Mouse (Mus musculus) heart, postnatal 14 days (tissue): ENCODE measurements around the gene Trio. TPM values are rescaled to one million over a fixed set of nuclear protein-coding genes. Genes with fewer than 3 reads are reported as not detected.
A peak's percentile ranks its signal among the peaks of the same experiment; 100 is the strongest.

ENCODE experiments used
- DNase-seq, 2 experiments: peaks; one replicate each; pipeline ENCODE4 v3.0.0; 2021 to 2022
- intact Hi-C: fragments of 180-260 bp; cut with DNase I; formaldehyde crosslinking; loops from one replicate; pipeline ENCODE4 v1.15.1; 2025
- long read RNA-seq, 2 experiments: library from polyadenylated mRNA; stranded (forward); transcript quantifications; one replicate each; pipeline ENCODE4 v2.0.0; 2021
- total RNA-seq, 2 experiments: library from RNA; stranded (reverse); gene quantifications; 2 replicates each; pipeline ENCODE4 v1.2.3; 2021

Gene Trio
- total RNA-seq = 10 to 100 TPM; 59.0 to 60.3 TPM
- long read RNA-seq, experiment 1, partial matches to known transcripts = 3 of 8 reads
- long read RNA-seq, experiment 1, other reads (novel, unspliced or antisense) = 5 of 8 reads
- long read RNA-seq, experiment 2, partial matches to known transcripts = 5 of 7 reads
- long read RNA-seq, experiment 2, other reads (novel, unspliced or antisense) = 2 of 7 reads

GRCm38 (mm10) chr15:28025447-28026166 is at the start of gene Trio:
Trio (minus strand) TSS chr15:28025848.
- intact Hi-C loops = loop anchor here (1.0 to 10.0 kb wide), 3 partner anchors 103 to 241 kb away; no protein-coding TSS in a partner anchor
- DNase-seq = peak; percentile 98 to 99

- no peak for DNase-seq
- intact Hi-C loops = no loop called here
Observed at GRCm38 (mm10) chr15:28074416-28074970, 48.8 kb upstream of the Trio start.

DNA sequence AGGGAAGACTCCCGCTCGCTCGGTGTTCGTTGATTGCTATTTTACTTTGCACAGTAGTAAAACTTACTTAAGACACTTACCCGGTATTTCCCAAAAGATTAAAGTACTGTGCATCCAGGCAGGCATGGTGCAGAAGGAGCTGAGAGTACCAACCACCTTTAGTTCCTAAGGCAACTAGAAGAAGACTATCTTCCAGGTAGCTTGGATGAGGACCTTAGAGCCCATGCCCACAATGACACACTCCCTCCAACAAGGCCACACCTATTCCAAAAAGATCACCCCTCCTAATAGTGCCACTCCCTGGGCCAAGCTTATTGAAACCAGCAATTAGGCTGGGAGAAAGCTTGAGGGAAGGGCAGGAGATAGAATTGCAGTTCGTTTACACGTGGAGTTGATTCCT is 46.0 kb upstream of the Trio start:
- no peak for DNase-seq
- intact Hi-C loops = no loop called here

DNA sequence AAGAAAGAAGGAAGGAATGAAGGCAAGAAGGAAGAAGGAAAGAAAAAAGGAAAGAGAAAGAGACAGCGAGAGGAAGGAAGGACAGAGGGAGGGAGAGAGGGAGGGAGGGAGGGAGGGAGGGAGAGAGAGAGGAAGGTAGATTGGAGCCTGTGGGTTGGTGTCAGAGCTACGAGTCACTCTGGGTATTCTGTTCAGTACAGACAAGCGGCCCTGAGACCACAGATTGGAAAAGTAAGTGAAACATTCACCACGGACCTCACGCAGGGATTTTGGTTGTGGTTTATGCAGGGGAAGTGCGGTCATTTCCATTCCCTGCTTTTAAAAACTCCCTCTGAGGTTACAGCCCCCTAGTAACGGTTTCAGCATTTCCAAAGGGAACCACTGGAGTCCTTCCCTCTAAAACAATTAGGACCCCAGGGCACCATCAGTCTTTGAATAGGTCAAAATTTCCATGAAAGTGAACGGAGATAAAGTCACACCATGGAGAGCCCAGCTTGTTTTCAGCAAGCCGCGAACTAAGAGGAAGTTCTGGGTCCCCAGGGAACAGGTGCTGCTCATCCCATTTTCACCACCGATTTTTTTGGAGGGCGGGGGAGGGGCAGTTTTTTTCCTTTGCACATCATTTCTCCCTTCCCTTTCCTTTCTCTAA is 45.2 kb upstream of the Trio start:
- DNase-seq = no peak
- intact Hi-C loops = no loop called here

- intact Hi-C loops = no loop called here
- no peak for DNase-seq
Observed at GRCm38 (mm10) chr15:28070221-28070620, 44.6 kb upstream of the Trio start.

DNA sequence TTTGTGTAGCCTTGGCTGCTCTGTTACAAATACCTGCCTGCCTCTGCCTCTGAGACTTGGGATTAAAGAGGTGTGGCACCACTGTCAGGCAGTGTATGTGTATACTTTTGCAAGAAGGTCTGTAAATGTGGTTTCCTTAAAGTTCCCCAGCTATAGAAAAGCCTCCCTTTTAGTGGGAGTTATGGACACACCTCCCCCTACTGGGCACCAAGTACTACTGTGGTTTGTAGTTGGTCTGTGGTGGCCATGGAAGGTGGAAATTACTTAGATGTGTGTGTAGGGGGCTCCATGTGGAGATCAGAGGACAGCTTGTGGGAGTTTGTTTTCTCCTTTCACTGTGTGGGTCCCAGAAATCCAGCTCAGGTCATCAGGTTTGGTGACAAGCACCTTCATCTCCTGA is 41.7 kb upstream of the Trio start:
- DNase-seq = peak in 1 of 2 experiments; percentile 13
- intact Hi-C loops = loop anchor here (5.0 kb wide), 1 partner anchor 145 kb away; no protein-coding TSS in a partner anchor

DNA sequence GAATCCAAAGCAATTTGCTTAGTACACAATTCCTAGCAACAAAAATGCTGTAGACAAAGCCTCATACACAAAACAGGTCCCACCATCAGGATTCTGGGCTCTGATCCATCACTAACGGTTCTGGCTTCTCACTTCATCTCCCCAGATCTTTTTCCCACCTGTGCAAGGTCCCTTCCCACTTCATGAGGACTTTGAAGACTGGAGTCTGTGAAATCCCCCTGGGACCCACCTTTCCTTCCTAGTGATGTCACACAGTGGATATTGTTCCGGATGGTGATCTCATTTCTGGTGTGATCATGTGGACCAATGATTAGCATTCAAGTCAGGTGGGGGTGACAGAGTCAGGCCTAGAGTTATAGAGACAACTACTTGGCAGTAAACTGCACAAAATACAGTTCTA is 40.8 kb upstream of the Trio start:
- intact Hi-C loops = loop anchor here (5.0 kb wide), 1 partner anchor 144 kb away; no protein-coding TSS in a partner anchor
- DNase-seq = peak in 1 of 2 experiments; percentile 18

- intact Hi-C loops = loop anchor here (5.0 kb wide), 1 partner anchor 143 kb away; no protein-coding TSS in a partner anchor
- DNase-seq = no peak
Observed at GRCm38 (mm10) chr15:28065572-28065971, 39.9 kb upstream of the Trio start.

- no peak for DNase-seq
- intact Hi-C loops = loop anchor here (5.0 kb wide), 1 partner anchor 142 kb away; no protein-coding TSS in a partner anchor
Observed at GRCm38 (mm10) chr15:28064733-28065088, 39.1 kb upstream of the Trio start.

DNA sequence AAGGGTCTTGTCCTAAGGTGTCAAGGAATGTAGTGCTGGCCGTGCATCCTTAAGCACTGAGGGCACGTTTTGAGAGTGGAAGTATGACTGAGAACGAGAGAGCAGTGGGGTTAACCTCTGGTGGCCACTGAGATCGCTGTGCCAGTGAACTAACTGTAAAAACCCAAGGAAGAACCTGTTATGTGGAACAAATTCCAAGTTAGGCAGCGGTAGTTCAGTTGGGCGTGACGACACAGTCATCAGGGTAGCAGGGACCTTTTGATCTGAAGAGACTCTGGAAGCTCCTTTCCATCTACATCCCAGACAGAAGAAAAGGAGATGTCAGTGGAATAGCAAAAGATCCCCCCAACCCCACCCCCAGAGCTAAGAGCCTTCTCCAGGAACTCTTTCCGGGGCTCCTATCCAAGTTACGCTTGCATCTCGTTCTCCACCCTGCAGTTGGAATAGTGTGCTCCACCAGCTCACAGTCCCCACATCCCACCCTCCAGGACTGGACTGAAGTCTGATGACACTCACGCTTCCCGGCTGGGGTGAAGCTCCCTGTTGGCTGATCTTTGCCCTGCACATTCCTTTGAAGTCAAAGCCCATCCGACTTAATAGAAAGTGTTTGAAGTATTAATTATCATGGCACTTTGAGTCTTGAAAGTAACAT is 38.6 kb upstream of the Trio start:
- DNase-seq = no peak
- intact Hi-C loops = no loop called here

GRCm38 (mm10) chr15:28063466-28063865 is 37.8 kb upstream of the Trio start:
- intact Hi-C loops = no loop called here
- no peak for DNase-seq

GRCm38 (mm10) chr15:28062016-28062415 is 36.4 kb upstream of the Trio start:
- intact Hi-C loops = no loop called here
- no peak for DNase-seq

- intact Hi-C loops = no loop called here
- no peak for DNase-seq
Observed at GRCm38 (mm10) chr15:28060977-28061376, 35.3 kb upstream of the Trio start.

DNA sequence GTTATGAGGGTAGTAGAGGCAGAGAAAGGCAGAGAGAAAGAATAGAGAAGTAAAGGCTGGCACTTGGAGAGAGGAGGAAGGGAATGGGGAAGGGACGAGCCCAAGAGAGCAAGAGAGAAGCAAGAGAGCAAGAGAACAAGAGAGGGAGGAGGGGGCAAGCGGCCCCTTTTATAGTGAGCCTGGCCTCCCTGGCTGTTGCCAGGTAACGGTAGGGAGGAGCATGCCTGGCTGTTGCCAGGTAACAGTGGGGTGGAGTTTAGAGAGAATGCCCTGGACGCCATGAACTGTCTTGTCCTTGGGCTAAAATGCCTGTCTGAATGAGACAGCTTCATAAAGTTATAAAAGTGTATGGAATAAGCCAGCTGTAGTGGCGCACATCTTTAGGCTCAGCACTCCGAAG is 34.8 kb upstream of the Trio start:
- no peak for DNase-seq
- intact Hi-C loops = no loop called here

- no peak for DNase-seq
- intact Hi-C loops = no loop called here
Observed at GRCm38 (mm10) chr15:28057545-28057944, 31.9 kb upstream of the Trio start.

- intact Hi-C loops = no loop called here
- DNase-seq = no peak
Observed at GRCm38 (mm10) chr15:28054731-28055130, 29.1 kb upstream of the Trio start.

GRCm38 (mm10) chr15:28054111-28054510 is 28.5 kb upstream of the Trio start:
- intact Hi-C loops = no loop called here
- no peak for DNase-seq

GRCm38 (mm10) chr15:28053226-28053625 is 27.6 kb upstream of the Trio start:
- no peak for DNase-seq
- intact Hi-C loops = no loop called here

DNA sequence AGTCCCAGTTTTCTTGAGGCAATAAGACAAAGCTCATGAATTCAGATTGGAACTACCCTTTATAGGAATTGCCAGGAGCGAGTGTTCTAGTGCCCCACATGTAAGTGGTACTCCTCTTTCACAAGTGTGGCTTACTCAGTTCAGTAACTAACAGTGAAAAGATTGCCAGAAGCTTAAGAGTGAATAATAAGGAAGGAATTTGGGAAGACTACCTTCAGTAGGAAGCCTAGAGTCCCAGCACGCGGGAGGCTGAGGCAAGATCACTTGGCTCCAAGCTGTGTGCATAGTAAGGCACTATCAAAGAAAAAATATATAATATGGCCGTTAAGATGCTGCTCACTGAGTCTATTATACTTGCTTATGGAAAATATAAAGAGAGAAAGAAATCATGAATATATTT is 26.2 kb upstream of the Trio start:
- DNase-seq = no peak
- intact Hi-C loops = no loop called here

DNA sequence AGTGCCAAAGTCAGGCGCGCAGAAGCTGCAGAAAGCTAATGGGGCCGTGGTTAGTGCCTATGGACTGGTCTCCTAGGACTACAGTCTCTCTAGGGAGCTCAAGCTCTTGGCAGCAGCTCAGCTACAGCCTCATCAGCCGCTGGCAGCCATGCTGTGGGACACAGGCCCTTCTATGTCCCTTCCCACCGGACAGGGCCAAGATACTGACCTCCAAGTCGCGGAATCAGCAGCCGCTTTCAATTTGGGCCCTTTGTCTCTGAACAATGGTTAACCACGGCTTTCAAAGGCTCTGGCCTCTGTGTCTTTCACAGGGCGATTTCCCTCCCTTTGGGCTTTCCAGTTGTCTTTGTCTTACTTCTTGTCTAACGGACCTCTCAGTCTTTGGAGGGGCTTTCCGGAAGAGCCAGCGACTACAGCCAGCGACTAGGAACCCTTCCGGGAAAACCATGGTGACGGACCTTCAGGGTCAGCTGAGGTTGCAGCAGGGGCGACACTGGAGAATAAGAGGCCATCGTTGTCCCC is 25.5 kb upstream of the Trio start:
- intact Hi-C loops = no loop called here
- peak; percentile 59 to 69 for DNase-seq

- intact Hi-C loops = no loop called here
- DNase-seq = no peak
Observed at GRCm38 (mm10) chr15:28047711-28048110, 22.1 kb upstream of the Trio start.
